Mouse (Mus musculus): ENCODE measurements around the gene Atp2a1. TPM values are rescaled to one million over a fixed set of nuclear protein-coding genes. Genes with fewer than 3 reads are reported as not detected.

Atp2a1 gene
- total RNA-seq, 2 experiments from 2014 or later, result 0.55 to 0.63 TPM

- DNase-seq, result no peak
Observed at GRCm38 (mm10) chr7:126449991-126450390, 12.9 kb downstream of the Atp2a1 start.

- no peak for DNase-seq
Observed at GRCm38 (mm10) chr7:126448481-126448880, 14.4 kb downstream of the Atp2a1 start.

GRCm38 (mm10) chr7:126446217-126446616 lies 16.7 kb downstream of the Atp2a1 start:
- DNase-seq, result no peak

- DNase-seq, result no peak
Observed at GRCm38 (mm10) chr7:126445104-126445815, 17.6 kb downstream of the Atp2a1 start.

GRCm38 (mm10) chr7:126444536-126444935 lies 18.4 kb downstream of the Atp2a1 start:
- DNase-seq, result no peak

- DNase-seq, result no peak
Observed at GRCm38 (mm10) chr7:126443997-126444396, 18.9 kb downstream of the Atp2a1 start.

GRCm38 (mm10) chr7:126440134-126440533 lies 22.8 kb downstream of the Atp2a1 start:
- DNase-seq, result no peak

GRCm38 (mm10) chr7:126436851-126437250 lies 26.1 kb downstream of the Atp2a1 start:
- peak in 1 of 2 experiments; percentile 15 for DNase-seq

- DNase-seq, result no peak
Observed at GRCm38 (mm10) chr7:126435801-126436200, 27.1 kb downstream of the Atp2a1 start.

GRCm38 (mm10) chr7:126434726-126435125 lies 28.2 kb downstream of the Atp2a1 start:
- no peak for DNase-seq

- no peak for DNase-seq
Observed at GRCm38 (mm10) chr7:126430167-126430566, 32.7 kb downstream of the Atp2a1 start.

- peak in 1 of 2 experiments; percentile 9 for DNase-seq
Observed at GRCm38 (mm10) chr7:126429503-126429898, 33.4 kb downstream of the Atp2a1 start.

- peak; percentile 93 for DNase-seq
Observed at GRCm38 (mm10) chr7:126428631-126429502, 34.0 kb downstream of the Atp2a1 start, which contains the start of gene Rabep2. TSS of gene Rabep2 (plus strand) at chr7:126428759.

GRCm38 (mm10) chr7:126428154-126428553 lies 34.8 kb downstream of the Atp2a1 start:
- no peak for DNase-seq

- DNase-seq, result no peak
Observed at GRCm38 (mm10) chr7:126427323-126427860, 35.5 kb downstream of the Atp2a1 start.

- no peak for DNase-seq
Observed at GRCm38 (mm10) chr7:126424161-126424560, 38.7 kb downstream of the Atp2a1 start.

GRCm38 (mm10) chr7:126421756-126422155 lies 41.2 kb downstream of the Atp2a1 start:
- no peak for DNase-seq

- no peak for DNase-seq
Observed at GRCm38 (mm10) chr7:126418496-126418895, 44.4 kb downstream of the Atp2a1 start.

- no peak for DNase-seq
Observed at GRCm38 (mm10) chr7:126417606-126418005, 45.3 kb downstream of the Atp2a1 start.

GRCm38 (mm10) chr7:126417045-126417444 lies 45.9 kb downstream of the Atp2a1 start:
- DNase-seq, result no peak

- DNase-seq, result no peak
Observed at GRCm38 (mm10) chr7:126416615-126417014, 46.3 kb downstream of the Atp2a1 start.

GRCm38 (mm10) chr7:126414725-126415124 lies 48.2 kb downstream of the Atp2a1 start, which contains the start of gene Cd19:
TSS of gene Cd19 (minus strand) at chr7:126414889.
- no peak for DNase-seq

- no peak for DNase-seq
Observed at GRCm38 (mm10) chr7:126411061-126411460, 51.8 kb downstream of the Atp2a1 start.

All from layer of hippocampus, postnatal 36 days (tissue).